Mouse (Mus musculus): ENCODE data around the gene Eif4e2. TPM values are rescaled to one million over a fixed set of nuclear protein-coding genes. Genes with fewer than 3 reads are reported as not detected.
A peak's percentile ranks its signal among the peaks of the same experiment; 100 is the strongest.

The Eif4e2 gene
- total and polyA plus RNA-seq, 2 experiments, result 23.8 to 39.3 TPM

- Histone ChIP-seq H3K4me1 (ENCODE audit: control insufficient read depth, insufficient read depth, low read length) (peaks cover 2% of the 10 kb centered on the region; the same call in 1 of the 2 replicates), H3K9ac (ENCODE audit: low read depth, low read length) (no peak overlapping the region), H3K4me3 (ENCODE audit: insufficient read depth, low read depth, low read length) (no peak overlapping the region), H3K27ac (replicated peaks; ENCODE audit: insufficient read depth, low read depth, low read length) (no peak overlapping the region), H3K36me3 (ENCODE audit: control insufficient read depth, insufficient read depth, low read length) (no peaks in the 10 kb centered on the region), H3K27me3 (ENCODE audit: control insufficient read depth, insufficient read depth, low read length) (peaks cover 6% of the 10 kb centered on the region; the same call in 1 of the 2 replicates), H3K79me2 (ENCODE audit: control insufficient read depth, insufficient read depth, low read length) (no peaks in the 10 kb centered on the region)
- DNase-seq (ENCODE audit: extremely low read depth, low read depth, low spot score), result no peak
- WGBS, result 46% methylated on average over 11 of the region's 11 CpGs
- no peak for TF ChIP-seq POLR2A (IDR thresholded peaks at IDR 0.05; ENCODE audit: extremely low read depth, insufficient read depth, low read length)
- TF ChIP-seq CTCF (IDR thresholded peaks at IDR 0.05; ENCODE audit: low read depth, low read length), result no peak
Measured at GRCm38 (mm10) chr1:87257691-87258090, 44.0 kb downstream of the Eif4e2 start.

- TF ChIP-seq POLR2A (IDR thresholded peaks at IDR 0.05; ENCODE audit: extremely low read depth, insufficient read depth, low read length), result no peak
- TF ChIP-seq CTCF (IDR thresholded peaks at IDR 0.05; ENCODE audit: low read depth, low read length), result peak; percentile 82
- peak; percentile 72 for DNase-seq (ENCODE audit: extremely low read depth, low read depth, low spot score)
- Histone ChIP-seq H3K9ac (ENCODE audit: low read depth, low read length) (peak overlapping the region; percentile 43; the same call in 1 of the 2 replicates), H3K36me3 (ENCODE audit: control insufficient read depth, insufficient read depth, low read length) (no peaks in the 10 kb centered on the region), H3K79me2 (ENCODE audit: control insufficient read depth, insufficient read depth, low read length) (no peaks in the 10 kb centered on the region), H3K27me3 (ENCODE audit: control insufficient read depth, insufficient read depth, low read length) (peaks cover 9% of the 10 kb centered on the region; the same call in 1 of the 2 replicates), H3K27ac (replicated peaks; ENCODE audit: insufficient read depth, low read depth, low read length) (no peak overlapping the region), H3K4me3 (ENCODE audit: insufficient read depth, low read depth, low read length) (no peak overlapping the region; the same call in 1 of the 2 replicates), H3K4me1 (ENCODE audit: control insufficient read depth, insufficient read depth, low read length) (peaks cover 2% of the 10 kb centered on the region; the same call in 1 of the 2 replicates)
- WGBS, result 7% methylated on average over 14 of the region's 14 CpGs
Measured at GRCm38 (mm10) chr1:87258484-87258883, 44.8 kb downstream of the Eif4e2 start.

GRCm38 (mm10) chr1:87259316-87259715, 45.6 kb downstream of the Eif4e2 start:
- no peaks in the 10 kb centered on the region for H3K79me2 ChIP-seq (ENCODE audit: control insufficient read depth, insufficient read depth, low read length)
- 86% methylated on average over 2 of the region's 2 CpGs for WGBS
- no peak overlapping the region for H3K27ac ChIP-seq (replicated peaks; ENCODE audit: insufficient read depth, low read depth, low read length)
- DNase-seq (ENCODE audit: extremely low read depth, low read depth, low spot score), result no peak
- H3K4me3 ChIP-seq (ENCODE audit: insufficient read depth, low read depth, low read length), result no peak overlapping the region
- H3K27me3 ChIP-seq (ENCODE audit: control insufficient read depth, insufficient read depth, low read length), result peaks cover 9% of the 10 kb centered on the region; the same call in 1 of the 2 replicates
- peaks cover 2% of the 10 kb centered on the region; the same call in 1 of the 2 replicates for H3K4me1 ChIP-seq (ENCODE audit: control insufficient read depth, insufficient read depth, low read length)
- TF ChIP-seq POLR2A (IDR thresholded peaks at IDR 0.05; ENCODE audit: extremely low read depth, insufficient read depth, low read length) (no peak), CTCF (IDR thresholded peaks at IDR 0.05; ENCODE audit: low read depth, low read length) (no peak)
- no peaks in the 10 kb centered on the region for H3K36me3 ChIP-seq (ENCODE audit: control insufficient read depth, insufficient read depth, low read length)
- H3K9ac ChIP-seq (ENCODE audit: low read depth, low read length), result no peak overlapping the region

GRCm38 (mm10) chr1:87263257-87263656, 49.5 kb downstream of the Eif4e2 start:
- peaks cover 27% of the 10 kb centered on the region; the same call in 1 of the 2 replicates for H3K27me3 ChIP-seq (ENCODE audit: control insufficient read depth, insufficient read depth, low read length)
- H3K36me3 ChIP-seq (ENCODE audit: control insufficient read depth, insufficient read depth, low read length), result no peaks in the 10 kb centered on the region
- no peak overlapping the region for H3K9ac ChIP-seq (ENCODE audit: low read depth, low read length)
- TF ChIP-seq CTCF (IDR thresholded peaks at IDR 0.05; ENCODE audit: low read depth, low read length), result no peak
- TF ChIP-seq POLR2A (IDR thresholded peaks at IDR 0.05; ENCODE audit: extremely low read depth, insufficient read depth, low read length), result no peak
- peaks cover 2% of the 10 kb centered on the region for H3K4me1 ChIP-seq (ENCODE audit: control insufficient read depth, insufficient read depth, low read length)
- 14% methylated on average over 9 of the region's 9 CpGs for WGBS
- H3K27ac ChIP-seq (replicated peaks; ENCODE audit: insufficient read depth, low read depth, low read length), result no peak overlapping the region
- no peak for DNase-seq (ENCODE audit: extremely low read depth, low read depth, low spot score)
- no peak overlapping the region for H3K4me3 ChIP-seq (ENCODE audit: insufficient read depth, low read depth, low read length)
- H3K79me2 ChIP-seq (ENCODE audit: control insufficient read depth, insufficient read depth, low read length), result no peaks in the 10 kb centered on the region

- TF ChIP-seq POLR2A (IDR thresholded peaks at IDR 0.05; ENCODE audit: extremely low read depth, insufficient read depth, low read length) (no peak), CTCF (IDR thresholded peaks at IDR 0.05; ENCODE audit: low read depth, low read length) (no peak)
- 15% methylated on average over 12 of the region's 12 CpGs for WGBS
- DNase-seq (ENCODE audit: extremely low read depth, low read depth, low spot score), result no peak
- H3K79me2 ChIP-seq (ENCODE audit: control insufficient read depth, insufficient read depth, low read length), result no peaks in the 10 kb centered on the region
- no peaks in the 10 kb centered on the region; the same call in 1 of the 2 replicates for H3K4me1 ChIP-seq (ENCODE audit: control insufficient read depth, insufficient read depth, low read length)
- no peak overlapping the region for H3K27ac ChIP-seq (replicated peaks; ENCODE audit: insufficient read depth, low read depth, low read length)
- no peak overlapping the region for H3K9ac ChIP-seq (ENCODE audit: low read depth, low read length)
- H3K4me3 ChIP-seq (ENCODE audit: insufficient read depth, low read depth, low read length), result no peak overlapping the region
- no peaks in the 10 kb centered on the region for H3K36me3 ChIP-seq (ENCODE audit: control insufficient read depth, insufficient read depth, low read length)
- H3K27me3 ChIP-seq (ENCODE audit: control insufficient read depth, insufficient read depth, low read length), result peaks cover 27% of the 10 kb centered on the region; the same call in 1 of the 2 replicates
Measured at GRCm38 (mm10) chr1:87263796-87264133, 50.1 kb downstream of the Eif4e2 start.
